Mouse (Mus musculus): ENCODE data around the gene Fbxo28.

DNA sequence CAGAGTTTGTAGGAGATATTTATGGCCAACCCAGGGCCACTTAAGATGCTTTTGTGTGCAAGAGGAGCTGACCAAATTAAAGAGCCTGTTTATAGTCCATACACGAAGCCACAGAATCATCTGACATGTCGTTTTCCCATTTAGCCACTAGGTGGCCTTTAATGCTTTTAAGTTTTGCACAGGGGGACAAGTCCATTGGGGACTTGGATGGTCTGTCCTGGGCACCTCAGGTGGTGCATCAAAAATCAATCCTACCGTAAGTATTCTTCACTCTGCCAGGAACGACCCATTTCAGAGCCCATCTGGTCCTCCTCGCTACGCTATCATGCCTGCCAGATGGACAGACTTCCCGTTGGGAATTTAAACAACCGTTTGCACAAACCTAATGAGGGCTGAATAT is 34.8 kb upstream of the Fbxo28 start:
- TF ChIP-seq GATA1 (IDR thresholded peaks at IDR 0.05; ENCODE audit: low read depth, low read length) (no peak), CTCF (IDR thresholded peaks at IDR 0.05 in 2 of 3, conservative IDR thresholded peaks at IDR 0.05 in 1 of 3; ENCODE audit: control insufficient read depth in 1 of 3, insufficient read depth in 1 of 3, low read depth in 2 of 3, low read length in 3 of 3, poor library complexity in 1 of 3, severe bottlenecking in 1 of 3) (peak; percentile 16 to 80 (median 76); a peak in 4 of 6 replicates), ZNF384 (IDR thresholded peaks at IDR 0.05; ENCODE audit: low read depth, low read length) (no peak), MAX (IDR thresholded peaks at IDR 0.05; ENCODE audit: low read length) (no peak)

Measured in MEL (cell line).